Mouse (Mus musculus) liver, embryonic 14.5 days (tissue): ENCODE data around the gene Pde10a. TPM values are rescaled to one million over a fixed set of nuclear protein-coding genes. Genes with fewer than 3 reads are reported as not detected.
A peak's percentile ranks its signal among the peaks of the same experiment; 100 is the strongest.

Experiments used
- ATAC-seq: fragments of 200-750 bp; cut with Nextera tagmentation; 2 replicates; pipeline ENCODE4 v1.8.0; 2017; ENCODE audit warnings: moderate number of reproducible peaks, mild to moderate bottlenecking, moderate library complexity; ENCODE audit not compliant: insufficient read depth
- DNase-seq, 3 experiments: peaks; one replicate each; pipeline ENCODE4 v3.0.0-alpha.2; 2012 to 2013; ENCODE audit warnings: low read depth in 3 of 3, low spot score in 3 of 3
- H3K27ac ChIP-seq: fragments of 300-500 bp; sonication (generic); 2 replicates; pipeline ENCODE4 v1.5.1; 2014; ENCODE audit warnings: moderate library complexity, mild to moderate bottlenecking, control low read depth, inconsistent platforms
- H3K27me3 ChIP-seq: fragments of 300-500 bp; sonication (generic); 2 replicates; pipeline ENCODE4 v1.6.1; 2014; ENCODE audit warnings: mild to moderate bottlenecking, low read length, moderate library complexity; ENCODE audit not compliant: control insufficient read depth, insufficient read depth
- H3K36me3 ChIP-seq: fragments of 300-500 bp; sonication (generic); replicated peaks from 2 replicates; pipeline ENCODE4 v1.6.1; 2014; ENCODE audit warnings: low read depth; ENCODE audit not compliant: control insufficient read depth, insufficient read depth
- H3K4me1 ChIP-seq, 2 experiments: fragments of 200-500 bp in 1 of 2; fragments of 300-500 bp in 1 of 2; sonication (generic) in 1 of 2; replicated peaks; 2 replicates each; pipeline ENCODE4 v1.6.1; 2012 to 2014; ENCODE audit warnings: antibody characterized with exemption in 1 of 2, inconsistent platforms in 1 of 2, low read length in 1 of 2; ENCODE audit not compliant: control insufficient read depth in 2 of 2, insufficient read depth in 2 of 2
- H3K4me2 ChIP-seq: fragments of 300-500 bp; sonication (generic); 2 replicates; pipeline ENCODE4 v1.6.1; 2014; ENCODE audit warnings: low read depth, mild to moderate bottlenecking, control low read depth, moderate library complexity
- H3K4me3 ChIP-seq, 2 experiments: fragments of 200-500 bp in 1 of 2; fragments of 300-500 bp in 1 of 2; sonication (generic) in 1 of 2; 2 replicates each; pipeline ENCODE4 v1.5.1; 2012 to 2014; ENCODE audit warnings: low read depth in 2 of 2, low read length in 2 of 2, mild to moderate bottlenecking in 2 of 2, control low read depth in 1 of 2, inconsistent platforms in 1 of 2, moderate library complexity in 1 of 2; ENCODE audit not compliant: insufficient read depth in 1 of 2
- H3K9ac ChIP-seq: fragments of 300-500 bp; sonication (generic); replicated peaks from 2 replicates; pipeline ENCODE4 v1.6.1; 2014; ENCODE audit warnings: mild to moderate bottlenecking, control low read depth, moderate library complexity
- H3K9me3 ChIP-seq: fragments of 300-500 bp; sonication (generic); 2 replicates; pipeline ENCODE4 v1.6.1; 2016; ENCODE audit warnings: low read length, mixed read lengths; ENCODE audit not compliant: control insufficient read depth
- CTCF ChIP-seq: IDR thresholded peaks from 2 replicates; pipeline ENCODE4 v1.5.1; 2016; ENCODE audit warnings: antibody characterized with exemption, low read depth, control low read depth
- EP300 ChIP-seq: IDR thresholded peaks from 2 replicates; pipeline ENCODE4 v1.6.1; 2016; ENCODE audit warnings: antibody characterized with exemption, low read depth
- WGBS: fragments of 180-500 bp; shearing (Covaris S2); extraction: QIAGEN DNeasy Blood & Tissue Kit; methylation state at CpG from one replicate; pipeline ENCODE4 v1.1.7; 2014; ENCODE audit not compliant: insufficient replicate concordance; 5-methylcytosine and 5-hydroxymethylcytosine counted together
- polyA plus RNA-seq, 2 experiments: library from polyadenylated mRNA; depleted of rRNA in 1 of 2; stranded (reverse) in 1 of 2; unstranded in 1 of 2; fragments of >200 nt; fragmentation: Nextera tagmentation in 1 of 2; extraction: Ambion mirVana in 1 of 2; gene quantifications; 2 replicates each; pipeline versions ENCODE4 v1.2.1 to v1.2.3; 2012 to 2014

Gene Pde10a
- polyA plus RNA-seq, 2 experiments, result 0.52 to 0.60 TPM

- 35% methylated on average over 3 of the region's 3 CpGs for whole genome bisulfite sequencing
- ATAC-seq (no peak), DNase-seq (no peak)
- no peak overlapping the region for H3K4me2 ChIP-seq
- H3K36me3 ChIP-seq, result no peaks in the 10 kb centered on the region
- no peaks in the 10 kb centered on the region for H3K27me3 ChIP-seq
- H3K27ac ChIP-seq, result no peak overlapping the region
- H3K9ac ChIP-seq, result no peak overlapping the region
- no peaks in the 10 kb centered on the region for H3K9me3 ChIP-seq
- H3K4me3 ChIP-seq, result no peak overlapping the region
- TF ChIP-seq CTCF (peak; percentile 54), EP300 (no peak)
- no peaks in the 10 kb centered on the region for H3K4me1 ChIP-seq
These were observed 8.7 kb downstream of the Pde10a start for GRCm38 (mm10) chr17:8533828-8534227.

- no peaks in the 10 kb centered on the region for H3K4me1 ChIP-seq
- DNase-seq (no peak), ATAC-seq (no peak)
- no peak overlapping the region for H3K9ac ChIP-seq
- no peaks in the 10 kb centered on the region for H3K27me3 ChIP-seq
- TF ChIP-seq CTCF (no peak), EP300 (no peak)
- H3K36me3 ChIP-seq, result no peaks in the 10 kb centered on the region
- H3K4me3 ChIP-seq, result no peak overlapping the region
- 55% methylated on average over 6 of the region's 6 CpGs for WGBS
- H3K9me3 ChIP-seq, result no peaks in the 10 kb centered on the region
- H3K27ac ChIP-seq, result no peak overlapping the region
- H3K4me2 ChIP-seq, result no peak overlapping the region
These were observed 11.3 kb downstream of the Pde10a start for GRCm38 (mm10) chr17:8536522-8536921.

GRCm38 (mm10) chr17:8538102-8538501 lies 12.9 kb downstream of the Pde10a start:
- Histone ChIP-seq H3K4me1 (no peaks in the 10 kb centered on the region), H3K9ac (no peak overlapping the region), H3K4me3 (no peak overlapping the region), H3K36me3 (no peaks in the 10 kb centered on the region), H3K27me3 (no peaks in the 10 kb centered on the region), H3K4me2 (no peak overlapping the region), H3K9me3 (no peaks in the 10 kb centered on the region), H3K27ac (no peak overlapping the region)
- no peak for ATAC-seq
- DNase-seq, result no peak
- TF ChIP-seq CTCF, result peak; percentile 50
- TF ChIP-seq EP300, result no peak
- WGBS, result 45% methylated on average over 3 of the region's 3 CpGs

GRCm38 (mm10) chr17:8541974-8542538 lies 16.9 kb downstream of the Pde10a start:
- no peak for DNase-seq
- H3K27me3 ChIP-seq, result no peaks in the 10 kb centered on the region
- no peak overlapping the region for H3K9ac ChIP-seq
- no peaks in the 10 kb centered on the region for H3K9me3 ChIP-seq
- H3K4me3 ChIP-seq, result no peak overlapping the region
- H3K4me1 ChIP-seq, result no peaks in the 10 kb centered on the region
- H3K36me3 ChIP-seq, result no peaks in the 10 kb centered on the region
- no peak for ATAC-seq
- no peak for TF ChIP-seq CTCF
- TF ChIP-seq EP300, result no peak
- WGBS, result 69% methylated on average over 14 of the region's 14 CpGs
- no peak overlapping the region for H3K27ac ChIP-seq
- H3K4me2 ChIP-seq, result no peak overlapping the region

- H3K4me1 ChIP-seq, result no peaks in the 10 kb centered on the region
- no peaks in the 10 kb centered on the region for H3K36me3 ChIP-seq
- H3K9ac ChIP-seq, result no peak overlapping the region
- 70% methylated on average over 9 of the region's 9 CpGs for WGBS
- no peak overlapping the region for H3K27ac ChIP-seq
- H3K9me3 ChIP-seq, result no peaks in the 10 kb centered on the region
- DNase-seq (no peak), ATAC-seq (no peak)
- H3K4me2 ChIP-seq, result no peak overlapping the region
- no peak overlapping the region for H3K4me3 ChIP-seq
- TF ChIP-seq EP300 (no peak), CTCF (no peak)
- H3K27me3 ChIP-seq, result no peaks in the 10 kb centered on the region
These were observed 21.2 kb downstream of the Pde10a start for GRCm38 (mm10) chr17:8546366-8546765.
